Mouse (Mus musculus) kidney, adult 8-10 months (tissue): ENCODE measurements around the gene Myom1.

Experiments
- DNase-seq, 2 experiments: peaks; one replicate each; pipeline ENCODE4 v3.0.0; 2022

Myom1 gene

DNA sequence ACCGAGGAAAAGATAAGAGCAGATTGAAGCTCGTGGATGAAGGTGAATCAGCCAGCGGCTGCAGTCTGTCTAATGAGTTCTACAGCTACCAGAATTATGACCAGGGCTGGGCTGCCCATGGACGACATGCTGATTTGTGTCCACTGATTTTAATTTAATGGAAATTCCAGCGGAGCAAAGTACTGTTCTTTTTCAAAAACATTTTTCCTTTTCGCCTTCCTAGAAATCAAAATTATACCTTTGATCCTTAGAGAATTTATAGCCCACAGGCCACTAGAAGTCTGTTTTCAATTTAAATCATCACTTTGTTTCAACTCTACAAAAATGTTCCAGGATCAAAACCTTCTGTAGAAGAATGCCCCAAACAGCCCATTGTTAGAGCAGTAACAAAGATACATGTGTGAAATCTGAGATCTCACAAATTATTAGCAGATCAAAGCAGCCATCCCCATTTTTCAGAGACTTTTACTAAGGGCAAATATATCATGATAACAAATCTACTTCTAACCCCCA is 108.4 kb downstream of the Myom1 start:
- no peak for DNase-seq

DNA sequence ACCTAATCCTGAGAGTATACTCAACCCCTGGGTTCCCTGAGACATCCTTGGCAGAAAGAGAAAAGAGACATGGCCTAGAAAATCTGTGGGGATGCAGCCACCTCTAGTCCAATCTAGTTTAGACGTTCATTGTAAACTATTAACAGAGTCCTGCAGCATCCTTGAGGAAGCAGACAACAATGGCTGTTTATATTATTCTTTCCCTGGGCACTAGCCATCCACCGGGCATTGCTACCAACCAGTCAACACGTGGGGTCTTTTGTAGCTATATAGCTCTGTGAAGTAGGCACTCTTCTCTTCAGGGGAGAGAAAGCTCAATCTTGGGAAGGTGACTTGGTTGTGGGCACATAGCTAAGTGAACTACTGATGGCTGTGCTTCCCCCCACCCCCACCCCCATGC is 110.3 kb downstream of the Myom1 start:
- no peak for DNase-seq

DNA sequence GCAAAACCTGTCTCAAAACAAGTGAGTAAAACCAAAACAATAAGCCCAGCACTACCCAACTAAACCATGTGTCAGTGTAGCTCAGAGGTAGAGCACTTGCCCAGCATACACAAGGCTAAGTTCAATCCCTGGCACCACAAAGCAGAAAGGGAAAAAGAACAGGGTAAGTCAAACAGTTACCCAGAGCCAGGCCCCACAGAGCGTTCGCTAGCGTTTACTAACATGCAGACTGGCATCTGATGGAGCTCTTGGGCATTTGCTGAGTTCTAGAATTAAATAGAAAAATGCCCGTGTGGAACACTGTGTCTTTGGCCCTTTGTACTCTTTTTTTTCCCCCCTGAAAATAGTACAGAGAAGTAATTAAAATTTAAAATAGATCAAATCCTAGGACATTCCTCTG is 111.8 kb downstream of the Myom1 start:
- DNase-seq = no peak

DNA sequence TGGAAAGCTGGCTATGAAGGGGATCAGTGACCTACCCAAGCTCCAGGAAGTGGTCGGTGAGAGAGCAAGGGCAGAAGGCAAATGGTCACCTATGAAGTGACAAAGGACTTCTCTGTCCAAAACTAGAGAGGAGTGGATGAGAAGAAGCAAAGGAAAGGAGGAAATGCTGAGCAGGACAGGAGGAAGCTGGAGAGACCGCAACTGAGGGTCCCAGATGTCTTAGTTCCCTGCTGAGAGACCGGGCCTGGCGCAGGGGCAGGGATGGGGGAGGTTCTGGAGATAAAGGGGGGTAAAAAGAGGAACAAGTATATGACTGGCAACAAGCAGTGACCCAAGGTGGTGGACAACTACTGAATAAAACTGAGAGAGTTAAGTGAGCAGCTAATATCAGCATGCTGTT is 115.5 kb downstream of the Myom1 start:
- DNase-seq = no peak

DNA sequence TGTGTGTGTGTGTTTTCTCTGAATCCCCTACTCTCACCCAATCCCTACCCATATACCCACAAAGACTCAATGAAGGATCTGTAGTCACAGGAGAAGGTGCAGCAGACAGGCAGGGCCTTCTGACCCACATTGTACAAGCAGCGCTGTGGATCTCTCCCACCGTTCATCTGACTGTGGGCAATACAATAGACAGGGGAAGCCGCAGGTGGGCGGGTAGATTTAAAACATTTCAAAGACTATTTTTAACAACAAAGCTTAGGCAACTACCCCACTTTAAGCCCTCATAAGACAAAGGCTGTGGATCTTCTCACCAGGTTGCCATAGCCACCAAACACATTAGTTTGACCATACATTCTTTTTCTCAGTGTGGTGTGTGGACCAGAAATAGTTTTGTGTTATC is 116.2 kb downstream of the Myom1 start:
- no peak for DNase-seq

DNA sequence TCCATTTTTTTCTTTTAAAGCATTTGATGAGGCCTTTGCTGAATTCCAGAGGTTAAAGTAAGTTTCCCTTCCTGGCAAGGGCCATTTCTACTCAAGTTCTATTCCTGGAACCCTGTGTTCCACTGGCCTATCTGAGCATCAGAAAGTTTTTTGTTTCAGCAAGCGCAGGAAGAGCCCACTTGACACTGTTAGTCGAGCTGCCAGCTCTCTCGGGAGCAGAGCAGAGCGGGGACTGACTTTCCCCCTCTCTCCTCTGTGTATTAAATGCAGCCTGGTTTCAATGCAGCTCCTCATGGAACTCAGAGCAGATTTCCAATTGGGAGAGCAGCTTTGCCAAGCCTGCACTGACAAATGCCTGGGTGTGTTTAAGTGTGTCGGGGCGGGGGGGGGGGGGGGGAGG is 118.2 kb downstream of the Myom1 start:
- DNase-seq = no peak

DNA sequence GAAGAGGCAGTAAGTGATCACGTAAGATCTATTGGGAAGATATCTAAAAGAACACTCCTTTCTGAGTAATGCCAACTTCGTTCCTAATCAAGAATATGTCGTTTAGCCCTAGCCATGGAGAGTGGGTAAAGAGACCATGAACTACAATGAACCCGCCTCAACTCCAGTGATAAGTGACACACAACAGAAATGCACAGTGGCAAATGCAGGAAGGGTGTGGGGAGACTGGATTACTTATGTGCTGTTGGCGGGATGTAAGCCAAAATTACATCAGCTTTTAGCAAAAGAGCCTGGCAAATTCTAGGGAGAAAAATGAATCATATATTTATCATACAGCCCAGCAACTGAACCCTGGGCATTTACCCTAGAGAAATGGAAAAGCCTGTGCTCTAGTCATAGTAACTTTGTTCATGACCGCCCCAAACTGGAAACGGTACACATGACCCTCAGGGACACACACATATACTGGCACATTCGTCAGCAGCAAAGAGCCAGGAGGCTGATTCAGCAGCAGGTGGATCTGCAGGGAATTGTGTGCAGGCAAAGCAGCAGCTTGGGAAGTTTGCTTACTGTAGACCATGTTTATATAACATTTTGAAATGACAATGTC is 121.7 kb downstream of the Myom1 start:
- no peak for DNase-seq

DNA sequence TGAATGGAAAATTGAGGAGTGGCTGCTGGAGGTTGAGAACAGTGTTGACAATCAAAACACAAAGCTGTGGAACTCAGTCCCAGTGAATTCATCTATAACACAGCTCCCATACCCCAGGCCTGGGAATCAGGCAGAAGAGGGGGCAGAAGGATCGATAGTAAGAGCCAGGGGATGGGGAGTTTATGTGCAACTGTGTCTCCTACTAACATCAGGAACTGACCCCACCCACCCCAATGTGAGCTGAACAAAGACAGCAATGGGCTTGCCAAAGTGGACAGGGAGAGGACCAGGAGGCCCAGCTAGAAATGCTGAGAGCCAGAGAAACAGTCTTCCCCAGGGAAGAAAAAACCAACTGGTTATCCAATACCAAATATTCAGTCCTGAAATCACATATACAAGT is 122.2 kb downstream of the Myom1 start:
- no peak for DNase-seq

DNA sequence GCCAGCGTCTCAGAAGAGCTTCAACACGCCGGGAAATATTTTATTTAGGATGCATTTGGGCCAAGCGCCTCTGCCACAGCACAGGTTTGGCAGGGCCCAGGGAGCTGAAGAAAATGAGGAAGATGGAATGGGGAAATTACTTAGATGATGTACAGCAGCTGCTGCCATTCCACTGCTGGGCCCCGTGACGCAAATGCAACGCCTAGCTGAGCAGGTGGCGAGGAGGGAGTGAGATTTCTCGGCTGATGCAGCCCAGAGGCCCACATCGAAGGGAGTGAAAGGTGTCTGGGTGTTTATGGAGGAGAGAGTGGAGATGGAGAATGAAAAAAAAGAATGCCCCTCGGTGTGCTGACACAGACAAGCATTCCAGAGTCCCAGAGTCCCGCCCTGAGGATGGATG is 123.1 kb downstream of the Myom1 start:
- no peak for DNase-seq

DNA sequence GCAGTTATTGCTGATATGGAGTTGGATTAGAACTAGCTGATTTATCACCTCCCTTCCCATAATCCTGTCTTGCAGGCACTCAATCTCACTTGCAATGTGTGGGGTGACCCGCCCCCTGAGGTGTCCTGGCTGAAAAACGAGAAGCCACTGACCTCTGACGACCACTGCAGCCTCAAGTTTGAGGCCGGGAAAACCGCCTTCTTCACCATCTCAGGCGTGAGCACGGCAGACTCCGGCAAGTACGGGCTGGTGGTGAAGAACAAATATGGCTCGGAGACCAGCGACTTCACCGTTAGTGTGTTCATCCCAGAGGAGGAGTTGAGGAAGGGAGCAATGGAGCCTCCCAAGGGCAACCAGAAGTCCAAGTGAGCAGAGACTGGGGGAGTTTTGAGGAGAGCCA is 123.6 kb downstream of the Myom1 start:
- no peak for DNase-seq

DNA sequence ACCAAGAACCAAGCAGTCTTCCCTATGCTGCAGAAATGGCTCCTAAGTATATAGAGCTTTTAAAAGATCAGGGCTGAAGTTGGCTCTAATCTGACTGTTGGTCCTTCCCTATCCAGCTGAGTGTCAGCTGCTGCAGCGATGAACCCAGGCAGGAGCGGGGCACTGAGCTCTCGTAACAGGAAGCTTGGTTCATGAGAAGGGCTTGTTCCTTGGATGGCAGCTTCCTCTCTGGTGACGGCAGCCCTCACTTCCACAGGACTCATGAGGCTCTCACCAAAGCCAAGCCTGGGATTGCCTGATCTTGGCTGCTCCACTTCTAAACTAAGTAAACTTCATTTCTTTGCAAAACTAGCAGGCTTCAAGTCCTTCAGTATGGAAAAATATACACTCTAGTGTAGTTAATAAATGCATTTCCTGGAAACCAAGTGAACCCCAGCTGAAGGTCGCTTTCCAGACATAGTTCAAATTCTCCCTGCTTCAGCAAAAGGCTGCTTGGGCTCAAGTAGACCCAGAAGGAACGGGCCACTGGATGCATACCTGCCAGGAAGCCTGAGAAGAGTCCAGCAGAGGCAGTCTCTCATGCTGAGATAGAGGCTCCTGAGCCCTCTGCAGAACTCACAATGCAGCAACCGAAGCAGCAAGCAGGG is 125.2 kb downstream of the Myom1 start:
- DNase-seq = peak; percentile 35 to 37

DNA sequence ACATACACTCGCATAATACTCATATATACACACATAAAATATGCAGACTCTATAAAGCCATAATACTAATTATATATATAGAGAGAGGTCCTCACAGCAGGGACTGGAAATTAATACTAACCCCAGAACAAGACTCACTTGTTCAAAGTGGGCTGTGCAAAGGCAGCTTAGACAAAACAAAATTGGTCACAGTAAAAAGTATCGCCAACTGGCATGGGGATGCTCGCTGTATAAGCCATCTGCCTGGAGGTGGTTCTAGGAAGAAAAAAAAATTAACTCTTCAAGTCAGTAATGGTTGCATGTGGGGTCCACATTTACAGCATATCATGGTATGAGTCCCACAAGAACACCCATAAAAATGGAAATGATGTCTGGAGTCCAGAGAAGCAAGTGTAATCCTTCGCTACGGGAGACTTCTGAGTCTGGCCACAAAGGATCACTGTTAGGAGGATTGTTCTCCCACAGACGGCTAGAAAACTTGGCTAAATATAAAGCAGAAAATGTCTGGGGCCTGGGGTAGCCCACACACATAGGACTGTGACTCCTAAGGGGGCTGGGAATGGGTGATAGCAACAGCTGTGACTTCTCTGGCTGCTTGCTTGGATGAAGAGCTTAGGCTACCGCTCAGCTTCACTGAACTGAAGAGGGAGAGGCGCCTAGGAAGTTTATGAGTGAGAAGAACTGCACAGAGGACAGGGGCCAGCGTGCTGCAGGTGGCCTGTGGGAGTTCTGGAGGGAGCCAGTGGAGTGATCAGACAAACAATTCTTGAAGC is 127.2 kb downstream of the Myom1 start:
- DNase-seq = no peak

DNA sequence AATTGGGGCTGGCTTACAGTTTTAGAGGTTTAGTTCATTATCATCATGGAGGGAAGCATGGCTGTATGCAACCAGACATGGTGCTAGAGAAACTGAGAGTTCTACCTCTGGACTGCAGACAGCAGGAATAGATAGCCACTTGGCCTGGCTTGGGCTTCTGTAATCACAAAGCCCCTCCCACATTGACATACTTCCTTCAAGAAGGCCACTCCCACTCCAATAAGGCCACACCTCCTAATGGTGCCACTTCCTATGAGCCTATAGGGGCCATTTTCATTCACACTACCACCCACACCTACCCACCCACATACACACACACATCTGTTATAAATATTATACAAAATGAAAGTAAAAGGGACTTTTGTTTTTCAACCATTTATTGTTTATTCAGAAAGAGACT is 129.8 kb downstream of the Myom1 start:
- no peak for DNase-seq

DNA sequence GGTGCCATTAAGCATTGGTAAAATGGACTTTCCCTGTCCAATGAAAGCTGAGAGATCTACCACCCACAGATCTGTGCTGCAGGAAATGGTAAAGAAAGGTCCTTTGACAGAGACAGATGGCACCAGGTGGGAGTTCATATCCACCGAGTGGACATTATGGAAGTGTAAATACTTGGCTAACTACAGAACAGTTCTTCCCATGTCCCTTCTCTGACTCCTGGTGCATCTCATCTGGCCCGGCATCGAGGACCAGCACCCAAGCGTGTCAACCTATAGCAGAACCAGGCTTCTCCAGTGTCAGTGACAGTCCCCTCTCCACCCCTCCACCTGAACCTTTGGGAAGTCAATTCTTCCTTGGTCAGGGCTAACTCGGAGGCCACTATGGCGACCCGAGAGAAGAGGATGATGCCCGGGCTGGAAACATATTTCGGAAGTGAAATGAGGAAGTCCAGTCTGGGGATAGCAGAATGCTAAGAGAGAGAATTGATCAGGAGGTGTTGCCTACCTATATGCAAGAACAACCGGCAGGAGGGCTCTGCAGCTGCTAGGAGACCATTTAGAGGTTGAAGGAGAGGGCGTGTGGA is 130.5 kb downstream of the Myom1 start:
- no peak for DNase-seq

DNA sequence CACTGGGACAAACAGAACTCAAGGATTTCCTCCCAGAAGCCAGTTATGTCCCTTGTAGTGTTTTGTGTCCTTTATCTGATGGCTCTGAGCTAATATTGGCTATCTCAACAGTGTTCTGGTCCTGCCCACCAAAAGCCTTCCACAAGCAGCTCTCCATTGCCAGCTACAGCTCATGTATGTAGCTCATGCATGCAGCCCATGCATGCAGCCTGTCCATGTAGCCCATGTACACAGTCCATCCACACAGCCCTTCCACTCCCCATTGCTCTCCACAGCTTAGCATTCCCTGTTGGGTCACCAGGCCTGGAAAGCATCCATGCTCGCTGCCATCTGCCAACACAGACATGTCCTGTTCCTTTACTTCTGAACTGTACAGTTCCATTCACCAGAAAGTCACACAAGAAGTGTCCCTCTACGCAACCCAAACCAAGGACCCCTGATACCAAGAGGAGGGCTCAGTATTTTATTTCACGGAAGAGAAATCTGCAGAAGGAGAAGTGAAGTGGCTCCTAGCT is 132.1 kb downstream of the Myom1 start:
- DNase-seq = no peak

DNA sequence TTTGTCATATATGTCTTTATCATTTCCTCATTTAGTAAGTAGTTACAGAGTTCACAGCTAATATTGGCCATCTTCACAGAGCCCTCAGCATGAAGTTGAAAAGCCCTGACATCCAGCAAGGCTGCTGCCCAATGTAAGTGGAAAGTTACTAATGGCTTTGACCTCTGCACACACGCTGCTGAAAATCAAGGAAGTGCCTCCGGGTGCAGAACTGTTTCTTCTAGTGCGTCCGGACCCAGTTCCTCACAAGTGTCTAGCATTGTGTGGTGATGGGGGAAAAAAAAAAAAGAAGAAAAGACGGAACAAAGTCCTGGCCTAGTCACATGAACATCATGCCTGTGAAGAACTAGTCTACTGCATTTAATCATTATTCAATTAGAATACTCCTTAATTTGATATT is 132.7 kb downstream of the Myom1 start:
- DNase-seq = peak; percentile 74

DNA sequence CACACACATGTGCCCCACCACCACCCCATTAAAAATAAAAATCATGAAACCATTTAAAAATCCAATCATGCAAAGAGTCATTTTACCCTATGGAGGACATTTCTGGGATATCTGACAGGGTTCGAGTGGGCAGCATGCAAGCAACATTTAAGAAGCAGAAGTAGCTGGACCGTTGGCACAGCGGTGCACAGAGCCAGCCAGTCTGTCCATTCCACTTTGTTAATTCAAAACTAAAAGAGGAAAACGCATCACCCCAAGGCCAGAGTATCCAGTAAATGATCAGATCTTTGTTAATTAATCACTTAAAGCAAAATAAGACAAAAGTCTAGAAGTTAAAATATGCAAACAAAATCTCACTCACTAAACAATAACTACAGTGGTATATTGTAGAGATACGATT is 133.4 kb downstream of the Myom1 start:
- peak in 1 of 2 experiments; percentile 56 for DNase-seq

DNA sequence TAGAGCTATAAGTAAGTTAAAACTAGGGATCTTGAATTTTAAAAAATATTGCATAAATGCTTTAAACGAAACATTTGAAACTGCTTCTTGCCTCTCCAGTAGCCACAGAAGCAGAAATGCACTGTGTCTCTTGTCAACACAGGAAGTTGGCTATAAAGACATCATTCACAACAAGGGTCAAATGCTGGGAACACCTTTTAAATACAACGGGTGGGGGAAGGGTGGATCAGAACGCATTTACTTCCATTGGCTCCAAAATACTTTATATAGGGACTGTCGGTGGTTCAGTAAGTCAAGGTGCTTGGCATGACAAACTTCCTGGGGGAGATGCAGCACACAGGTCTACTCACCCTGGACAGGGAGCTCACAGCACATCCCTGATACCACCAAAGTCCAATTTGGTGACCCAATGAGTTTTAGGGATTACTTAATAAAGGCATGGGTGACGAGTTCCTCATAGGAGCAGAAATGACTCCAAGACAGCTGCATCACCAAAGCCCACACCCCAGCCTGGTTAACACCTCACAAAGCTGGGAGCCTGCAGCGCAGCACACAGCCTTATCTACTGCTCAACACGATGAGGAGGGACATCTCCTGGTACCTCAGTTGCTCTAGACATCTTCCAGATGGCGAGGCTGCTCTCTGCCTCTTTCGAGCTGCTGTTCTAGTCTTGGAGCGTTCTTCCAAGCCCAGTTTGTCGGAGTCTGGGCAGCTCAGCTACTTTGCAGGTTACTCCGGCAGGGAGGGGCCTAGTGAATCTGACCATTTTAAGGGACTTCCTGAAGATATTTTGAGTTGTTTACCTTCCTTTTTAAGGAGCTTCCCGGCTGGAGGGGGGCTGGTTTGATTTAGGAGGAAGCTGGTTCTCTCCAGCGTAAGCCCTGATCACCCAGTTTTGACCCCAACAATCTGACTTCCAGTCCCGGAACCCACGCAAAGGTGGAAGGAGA is 134.2 kb downstream of the Myom1 start:
- no peak for DNase-seq

DNA sequence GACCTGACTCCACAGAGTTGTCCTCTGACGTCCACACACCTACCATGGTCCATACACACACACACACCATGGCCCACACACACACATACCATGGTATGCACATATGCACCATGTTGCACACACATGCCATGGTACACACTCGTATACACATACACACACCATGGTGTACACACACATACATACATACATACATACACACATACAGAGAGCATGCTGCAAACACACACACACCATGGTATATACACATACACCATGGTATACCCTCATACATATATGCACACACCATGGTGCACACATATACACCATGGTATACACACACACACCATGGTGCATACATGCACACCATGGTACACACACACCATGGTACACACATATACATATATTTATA is 134.9 kb downstream of the Myom1 start:
- DNase-seq = no peak

DNA sequence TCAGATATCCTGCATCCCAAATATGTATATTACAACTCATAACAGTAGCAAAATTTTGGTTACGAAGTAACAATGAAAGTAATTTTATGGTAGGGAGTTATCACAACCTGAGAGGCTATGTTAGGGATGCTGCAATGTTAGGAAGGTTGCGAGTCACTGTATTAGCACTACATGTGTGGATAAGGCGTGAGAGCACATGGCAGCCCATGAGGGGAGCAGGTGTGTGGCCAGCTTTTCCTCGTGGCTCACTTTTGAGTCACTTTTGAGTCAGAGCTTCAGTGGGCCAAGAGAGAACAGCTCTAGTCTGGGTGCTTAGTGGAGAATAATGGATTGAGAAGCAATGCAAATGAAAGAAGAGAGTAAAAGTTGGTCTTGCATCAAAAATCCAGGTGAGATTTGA is 139.6 kb downstream of the Myom1 start:
- DNase-seq = no peak

DNA sequence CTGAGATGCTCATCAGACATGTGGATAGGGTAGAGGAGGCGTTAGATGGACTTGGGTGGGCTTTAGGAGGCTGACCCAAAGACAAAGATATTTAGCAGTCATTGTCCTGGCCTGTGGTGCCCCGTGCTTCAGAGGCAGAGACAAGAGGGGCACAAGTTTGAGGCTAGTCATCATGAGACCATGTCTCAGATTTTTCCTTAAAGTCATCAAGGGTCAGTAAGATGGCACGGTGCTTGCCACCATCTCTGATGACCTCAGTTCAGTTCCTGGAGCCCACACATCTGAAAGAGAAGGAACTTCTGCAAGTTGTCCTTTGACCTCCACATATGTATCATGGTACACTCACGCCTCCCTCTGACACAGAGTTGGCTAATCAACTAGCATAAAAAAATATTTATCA is 140.7 kb downstream of the Myom1 start:
- DNase-seq = no peak

DNA sequence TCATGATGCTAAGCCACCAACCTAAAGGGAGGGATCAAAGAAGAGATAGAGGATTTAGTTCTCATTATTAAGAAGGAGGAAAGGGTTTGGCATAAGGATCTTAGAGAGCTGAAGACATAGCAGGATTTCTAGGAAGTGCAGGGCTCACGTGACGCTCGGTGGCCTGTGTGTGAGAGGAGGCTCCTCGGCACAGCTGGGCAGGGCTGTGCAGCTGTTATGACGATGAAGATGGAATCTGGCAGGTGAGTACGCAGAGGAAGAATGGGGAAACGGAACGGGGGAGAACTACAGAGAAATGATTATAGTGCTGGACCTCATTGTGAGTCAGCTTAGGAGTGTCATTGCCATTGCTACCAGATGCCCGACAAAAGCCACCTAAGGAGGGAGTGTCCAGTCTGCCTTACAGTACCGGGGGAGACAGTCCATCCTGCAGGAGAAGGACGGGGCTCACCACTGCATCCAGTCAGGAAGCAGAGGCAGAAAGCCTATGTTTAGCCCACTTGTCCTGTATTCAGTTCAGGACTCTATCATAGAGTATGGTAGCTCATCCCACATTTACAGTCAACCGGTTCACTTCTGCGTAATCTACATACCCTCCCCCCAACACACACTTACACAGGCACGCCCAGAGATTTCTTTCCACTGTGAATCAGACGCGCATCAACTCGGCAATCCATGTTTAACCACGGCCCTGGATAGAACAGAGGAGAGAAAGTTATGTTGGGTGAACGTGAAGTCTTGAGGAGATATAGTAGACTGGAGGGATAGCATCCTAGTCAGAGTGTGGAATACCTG is 142.1 kb downstream of the Myom1 start:
- no peak for DNase-seq
